Mouse (Mus musculus) bone marrow, adult 2 months (tissue): ENCODE measurements around the gene Daglb.

Experiments
- CTCF ChIP-seq: fragments of 200-500 bp; IDR thresholded peaks from 2 replicates; pipeline ENCODE4 v1.5.1; 2011; ENCODE audit warnings: low read length, control low read depth; ENCODE audit not compliant: control insufficient read depth, insufficient read depth
- POLR2A ChIP-seq: fragments of 200-500 bp; IDR thresholded peaks from 2 replicates; pipeline ENCODE4 v1.6.1; 2011; ENCODE audit warnings: low read depth, mild to moderate bottlenecking, control low read depth, low read length, borderline replicate concordance; ENCODE audit not compliant: control insufficient read depth

- TF ChIP-seq CTCF (no peak), POLR2A (no peak)
These were observed 74.7 kb downstream of the Daglb start for GRCm38 (mm10) chr5:143539111-143539510.
